Mouse (Mus musculus): ENCODE results near the gene Gm47959. TPM values are rescaled to one million over a fixed set of nuclear protein-coding genes. Genes with fewer than 3 reads are reported as not detected.
A peak's percentile ranks its signal among the peaks of the same experiment; 100 is the strongest.
"Not testable (repeated sequence)": the region's sequence is repeated elsewhere in the genome, so short reads cannot be mapped to it uniquely, and the experiment has no call there.

The Gm47959 gene
- polyA plus RNA-seq (2014; fragmentation: Nextera tagmentation; extraction: Ambion mirVana), result not detected in 2 replicates

GRCm38 (mm10) chr1:83000306-83000705 is at the start of gene Gm47959:
Gm47959 (plus strand) TSS chr1:83000548.
- ATAC-seq (replicated peaks; ENCODE audit: low FRiP score); H3K4me1 ChIP-seq (replicated peaks; ENCODE audit: control insufficient read depth, insufficient read depth, low read length); DNase-seq (ENCODE audit: low spot score); H3K27ac ChIP-seq (ENCODE audit: low read depth, low read length); H3K27me3 ChIP-seq (replicated peaks; ENCODE audit: control insufficient read depth, insufficient read depth, low read length); H3K9ac ChIP-seq (ENCODE audit: low read depth, low read length); H3K9me3 ChIP-seq (ENCODE audit: control insufficient read depth, low read length); H3K4me2 ChIP-seq; H3K36me3 ChIP-seq (ENCODE audit: control insufficient read depth, insufficient read depth, low read length); H3K4me3 ChIP-seq (ENCODE audit: low read depth, low read length): not testable (repeated sequence)
- 91% methylated on average over 8 of the region's 9 CpGs for WGBS

GRCm38 (mm10) chr1:82955913-82956312 is 44.4 kb upstream of the Gm47959 start, which contains the start of gene Gm7544:
Gm7544 (minus strand) TSS chr1:82956013.
- H3K4me2 ChIP-seq; H3K4me1 ChIP-seq (replicated peaks; ENCODE audit: control insufficient read depth, insufficient read depth, low read length); H3K4me3 ChIP-seq (ENCODE audit: low read depth, low read length); H3K9me3 ChIP-seq (ENCODE audit: control insufficient read depth, low read length); ATAC-seq (replicated peaks; ENCODE audit: low FRiP score); H3K27ac ChIP-seq (ENCODE audit: low read depth, low read length); H3K27me3 ChIP-seq (replicated peaks; ENCODE audit: control insufficient read depth, insufficient read depth, low read length); H3K36me3 ChIP-seq (ENCODE audit: control insufficient read depth, insufficient read depth, low read length); H3K9ac ChIP-seq (ENCODE audit: low read depth, low read length); DNase-seq (ENCODE audit: low spot score): not testable (repeated sequence)

GRCm38 (mm10) chr1:82959870-82960385 is 40.4 kb upstream of the Gm47959 start, which contains the start of gene Gm47955:
Gm47955 (plus strand) TSS chr1:82960286.
- no peak within 1 kb of the TSS for H3K4me2 ChIP-seq
- no peaks in the 10 kb centered on the region for H3K36me3 ChIP-seq (ENCODE audit: control insufficient read depth, insufficient read depth, low read length)
- H3K4me3 ChIP-seq (ENCODE audit: low read depth, low read length), result no peak within 1 kb of the TSS
- ATAC-seq (replicated peaks; ENCODE audit: low FRiP score) (no peak), DNase-seq (ENCODE audit: low spot score) (no peak)
- no peaks in the 10 kb centered on the region for H3K4me1 ChIP-seq (replicated peaks; ENCODE audit: control insufficient read depth, insufficient read depth, low read length)
- H3K9me3 ChIP-seq (ENCODE audit: control insufficient read depth, low read length), result no peaks in the 10 kb centered on the region
- H3K27ac ChIP-seq (ENCODE audit: low read depth, low read length), result no peak within 1 kb of the TSS
- 89% methylated on average over 11 of the region's 11 CpGs for WGBS
- H3K27me3 ChIP-seq (replicated peaks; ENCODE audit: control insufficient read depth, insufficient read depth, low read length), result no peaks in the 10 kb centered on the region
- no peak within 1 kb of the TSS for H3K9ac ChIP-seq (ENCODE audit: low read depth, low read length)

GRCm38 (mm10) chr1:82966413-82966812 is 33.9 kb upstream of the Gm47959 start:
- no peak for DNase-seq (ENCODE audit: low spot score)
- Histone ChIP-seq H3K4me3 (ENCODE audit: low read depth, low read length) (no peak overlapping the region), H3K27ac (ENCODE audit: low read depth, low read length) (no peak overlapping the region), H3K4me2 (no peak overlapping the region), H3K9ac (ENCODE audit: low read depth, low read length) (no peak overlapping the region), H3K4me1 (replicated peaks; ENCODE audit: control insufficient read depth, insufficient read depth, low read length) (no peaks in the 10 kb centered on the region), H3K9me3 (ENCODE audit: control insufficient read depth, low read length) (no peaks in the 10 kb centered on the region), H3K27me3 (replicated peaks; ENCODE audit: control insufficient read depth, insufficient read depth, low read length) (no peaks in the 10 kb centered on the region), H3K36me3 (ENCODE audit: control insufficient read depth, insufficient read depth, low read length) (no peaks in the 10 kb centered on the region)
- no peak for ATAC-seq (replicated peaks; ENCODE audit: low FRiP score)
- WGBS, result 66% methylated on average over 3 of the region's 3 CpGs

- peaks cover 14% of the 10 kb centered on the region for H3K4me1 ChIP-seq (replicated peaks; ENCODE audit: control insufficient read depth, insufficient read depth, low read length)
- no peak overlapping the region for H3K9ac ChIP-seq (ENCODE audit: low read depth, low read length)
- H3K9me3 ChIP-seq (ENCODE audit: control insufficient read depth, low read length), result no peaks in the 10 kb centered on the region
- H3K36me3 ChIP-seq (ENCODE audit: control insufficient read depth, insufficient read depth, low read length), result no peaks in the 10 kb centered on the region
- WGBS, result 17% methylated on average over 4 of the region's 4 CpGs
- DNase-seq (ENCODE audit: low spot score) (no peak), ATAC-seq (replicated peaks; ENCODE audit: low FRiP score) (no peak; the same call in 1 of the 2 replicates)
- no peak overlapping the region for H3K4me2 ChIP-seq
- no peaks in the 10 kb centered on the region for H3K27me3 ChIP-seq (replicated peaks; ENCODE audit: control insufficient read depth, insufficient read depth, low read length)
- no peak overlapping the region for H3K27ac ChIP-seq (ENCODE audit: low read depth, low read length)
- H3K4me3 ChIP-seq (ENCODE audit: low read depth, low read length), result no peak overlapping the region
Measured at GRCm38 (mm10) chr1:82972046-82972445, 28.3 kb upstream of the Gm47959 start.

GRCm38 (mm10) chr1:82973244-82973643 is 27.1 kb upstream of the Gm47959 start:
- Histone ChIP-seq H3K9me3 (ENCODE audit: control insufficient read depth, low read length) (no peaks in the 10 kb centered on the region), H3K4me3 (ENCODE audit: low read depth, low read length) (no peak overlapping the region), H3K4me2 (no peak overlapping the region), H3K27me3 (replicated peaks; ENCODE audit: control insufficient read depth, insufficient read depth, low read length) (no peaks in the 10 kb centered on the region), H3K9ac (ENCODE audit: low read depth, low read length) (no peak overlapping the region), H3K36me3 (ENCODE audit: control insufficient read depth, insufficient read depth, low read length) (no peaks in the 10 kb centered on the region), H3K4me1 (replicated peaks; ENCODE audit: control insufficient read depth, insufficient read depth, low read length) (peaks cover 14% of the 10 kb centered on the region), H3K27ac (ENCODE audit: low read depth, low read length) (no peak overlapping the region)
- no peak for DNase-seq (ENCODE audit: low spot score)
- 64% methylated on average over 1 of the region's 1 CpGs for WGBS
- ATAC-seq (replicated peaks; ENCODE audit: low FRiP score), result no peak

GRCm38 (mm10) chr1:82973901-82974300 is 26.4 kb upstream of the Gm47959 start:
- Histone ChIP-seq H3K9ac (ENCODE audit: low read depth, low read length) (no peak overlapping the region), H3K4me3 (ENCODE audit: low read depth, low read length) (no peak overlapping the region), H3K4me1 (replicated peaks; ENCODE audit: control insufficient read depth, insufficient read depth, low read length) (peaks cover 14% of the 10 kb centered on the region), H3K36me3 (ENCODE audit: control insufficient read depth, insufficient read depth, low read length) (no peaks in the 10 kb centered on the region), H3K27ac (ENCODE audit: low read depth, low read length) (no peak overlapping the region), H3K4me2 (peak overlapping the region; percentile 33; the same call in 1 of the 2 replicates), H3K27me3 (replicated peaks; ENCODE audit: control insufficient read depth, insufficient read depth, low read length) (no peaks in the 10 kb centered on the region), H3K9me3 (ENCODE audit: control insufficient read depth, low read length) (no peaks in the 10 kb centered on the region)
- 34% methylated on average over 6 of the region's 6 CpGs for WGBS
- DNase-seq (ENCODE audit: low spot score) (no peak), ATAC-seq (replicated peaks; ENCODE audit: low FRiP score) (no peak)

GRCm38 (mm10) chr1:82974342-82974741 is 26.0 kb upstream of the Gm47959 start:
- Histone ChIP-seq H3K36me3 (ENCODE audit: control insufficient read depth, insufficient read depth, low read length) (no peaks in the 10 kb centered on the region), H3K4me2 (peak overlapping the region; percentile 33), H3K27ac (ENCODE audit: low read depth, low read length) (no peak overlapping the region), H3K4me3 (ENCODE audit: low read depth, low read length) (no peak overlapping the region), H3K9me3 (ENCODE audit: control insufficient read depth, low read length) (no peaks in the 10 kb centered on the region), H3K9ac (ENCODE audit: low read depth, low read length) (no peak overlapping the region), H3K27me3 (replicated peaks; ENCODE audit: control insufficient read depth, insufficient read depth, low read length) (no peaks in the 10 kb centered on the region), H3K4me1 (replicated peaks; ENCODE audit: control insufficient read depth, insufficient read depth, low read length) (peaks cover 14% of the 10 kb centered on the region)
- DNase-seq (ENCODE audit: low spot score) (no peak), ATAC-seq (replicated peaks; ENCODE audit: low FRiP score) (peak; percentile 77)
- 32% methylated on average over 9 of the region's 9 CpGs for WGBS

- no peak overlapping the region for H3K9ac ChIP-seq (ENCODE audit: low read depth, low read length)
- H3K27me3 ChIP-seq (replicated peaks; ENCODE audit: control insufficient read depth, insufficient read depth, low read length), result no peaks in the 10 kb centered on the region
- H3K4me3 ChIP-seq (ENCODE audit: low read depth, low read length), result no peak overlapping the region
- H3K4me2 ChIP-seq, result no peak overlapping the region
- no peaks in the 10 kb centered on the region for H3K9me3 ChIP-seq (ENCODE audit: control insufficient read depth, low read length)
- no peak for DNase-seq (ENCODE audit: low spot score)
- H3K27ac ChIP-seq (ENCODE audit: low read depth, low read length), result no peak overlapping the region
- ATAC-seq (replicated peaks; ENCODE audit: low FRiP score), result no peak
- no peaks in the 10 kb centered on the region for H3K36me3 ChIP-seq (ENCODE audit: control insufficient read depth, insufficient read depth, low read length)
- 55% methylated on average over 5 of the region's 5 CpGs for WGBS
- peaks cover 14% of the 10 kb centered on the region for H3K4me1 ChIP-seq (replicated peaks; ENCODE audit: control insufficient read depth, insufficient read depth, low read length)
Measured at GRCm38 (mm10) chr1:82975750-82976149, 24.6 kb upstream of the Gm47959 start.

Data from liver, embryonic 11.5 days (tissue).